Mouse (Mus musculus) stomach, postnatal 0 days (tissue): ENCODE results near the gene Ntm. TPM values are rescaled to one million over a fixed set of nuclear protein-coding genes. Genes with fewer than 3 reads are reported as not detected.

ENCODE experiments used
- ATAC-seq: fragments of 200-750 bp; cut with Nextera tagmentation; 2 replicates; pipeline ENCODE4 v1.8.0; 2017; ENCODE audit not compliant: low FRiP score, low TSS enrichment
- DNase-seq: peaks from one replicate; pipeline ENCODE4 v3.0.0-alpha.2; 2016; ENCODE audit warnings: low spot score
- H3K27ac ChIP-seq: fragments of 300-500 bp; sonication (generic); replicated peaks from 2 replicates; pipeline ENCODE4 v1.5.1; 2014; ENCODE audit warnings: mild to moderate bottlenecking, control low read depth
- H3K27me3 ChIP-seq: fragments of 300-500 bp; sonication (generic); 2 replicates; pipeline ENCODE4 v1.6.1; 2014; ENCODE audit warnings: low read length; ENCODE audit not compliant: control insufficient read depth, insufficient read depth
- H3K36me3 ChIP-seq: fragments of 300-500 bp; sonication (generic); 2 replicates; pipeline ENCODE4 v1.6.1; 2014; ENCODE audit warnings: low read length, mixed read lengths; ENCODE audit not compliant: control insufficient read depth, insufficient read depth
- H3K4me1 ChIP-seq: fragments of 300-500 bp; sonication (generic); replicated peaks from 2 replicates; pipeline ENCODE4 v1.6.1; 2014; ENCODE audit warnings: antibody characterized with exemption; ENCODE audit not compliant: control insufficient read depth, insufficient read depth
- H3K4me2 ChIP-seq: fragments of 300-500 bp; sonication (generic); replicated peaks from 2 replicates; pipeline ENCODE4 v1.6.1; 2014; ENCODE audit warnings: low read depth, mild to moderate bottlenecking, control low read depth, moderate library complexity
- H3K4me3 ChIP-seq: fragments of 300-500 bp; sonication (generic); 2 replicates; pipeline ENCODE4 v1.5.1; 2014; ENCODE audit warnings: low read depth, low read length, control low read depth
- H3K9ac ChIP-seq: fragments of 300-500 bp; sonication (generic); 2 replicates; pipeline ENCODE4 v1.6.1; 2014; ENCODE audit warnings: mild to moderate bottlenecking, low read length, control low read depth, mixed read lengths
- H3K9me3 ChIP-seq: fragments of 300-500 bp; sonication (generic); 2 replicates; pipeline ENCODE4 v1.6.1; 2016; ENCODE audit warnings: low read length; ENCODE audit not compliant: control insufficient read depth
- CTCF ChIP-seq: IDR thresholded peaks from 2 replicates; pipeline ENCODE4 v1.5.1; 2016; ENCODE audit warnings: antibody characterized with exemption, low read depth, mild to moderate bottlenecking, moderate library complexity
- EP300 ChIP-seq: optimal IDR thresholded peaks from 2 replicates; pipeline ENCODE3; 2016; ENCODE audit warnings: antibody characterized with exemption
- WGBS: fragments of 180-500 bp; shearing (Covaris S2); extraction: QIAGEN DNeasy Blood & Tissue Kit; methylation state at CpG from one replicate; pipeline ENCODE4 v1.1.7; 2014; 5-methylcytosine and 5-hydroxymethylcytosine counted together
- polyA plus RNA-seq: library from polyadenylated mRNA; unstranded; fragments of >200 nt; fragmentation: Nextera tagmentation; extraction: Ambion mirVana; gene quantifications from 2 replicates; pipeline ENCODE4 v1.2.1, GENCODE M21; 2015

The Ntm gene
- polyA plus RNA-seq, 1 experiment from 2014 or later: 5.9 TPM

DNA sequence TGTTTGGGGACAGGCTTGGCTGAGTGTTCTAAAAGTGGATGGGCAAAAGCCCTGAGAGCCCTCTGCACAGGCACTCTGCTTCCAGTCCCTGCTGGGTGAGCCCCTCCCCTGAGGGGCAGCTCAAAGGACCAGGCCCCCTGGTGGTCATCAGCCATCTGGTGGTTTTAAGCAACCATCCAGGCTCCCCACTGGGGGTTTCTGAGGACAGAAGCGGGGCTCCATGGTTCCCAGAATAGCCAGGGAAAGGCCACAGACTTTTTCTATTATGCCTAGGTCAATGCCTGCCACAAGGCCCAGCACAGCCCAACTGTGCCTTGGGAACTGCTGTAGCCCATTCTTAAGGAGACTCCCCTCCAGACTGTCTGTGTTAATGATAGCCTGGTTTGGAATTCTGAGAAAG, 98.1 kb downstream of the Ntm start:
- ATAC-seq (no peak), DNase-seq (peak; percentile 14)
- TF ChIP-seq CTCF (peak; percentile 40), EP300 (no peak)

GRCm38 (mm10) chr9:29862408-29862807, 100.5 kb downstream of the Ntm start:
- DNase-seq (no peak), ATAC-seq (no peak)
- H3K36me3 ChIP-seq: no peaks in the 10 kb centered on the region
- 63% methylated on average over 5 of the region's 5 CpGs for WGBS
- H3K9ac ChIP-seq: no peak overlapping the region
- no peak overlapping the region for H3K4me2 ChIP-seq
- H3K9me3 ChIP-seq: no peaks in the 10 kb centered on the region
- H3K27me3 ChIP-seq: no peaks in the 10 kb centered on the region
- TF ChIP-seq EP300: no peak
- H3K4me3 ChIP-seq: no peak overlapping the region
- no peaks in the 10 kb centered on the region for H3K4me1 ChIP-seq
- H3K27ac ChIP-seq: no peak overlapping the region

More for the DNA sequence above, 98.1 kb downstream of the Ntm start:
- H3K9me3 ChIP-seq: no peaks in the 10 kb centered on the region
- WGBS: 13% methylated on average over 1 of the region's 1 CpGs
- H3K36me3 ChIP-seq: no peaks in the 10 kb centered on the region
- H3K9ac ChIP-seq: no peak overlapping the region
- H3K27me3 ChIP-seq: no peaks in the 10 kb centered on the region
- no peak overlapping the region for H3K4me3 ChIP-seq
- H3K27ac ChIP-seq: no peak overlapping the region
- no peak overlapping the region for H3K4me2 ChIP-seq
- H3K4me1 ChIP-seq: no peaks in the 10 kb centered on the region

- ATAC-seq (no peak), DNase-seq (no peak)
- H3K9ac ChIP-seq: no peak overlapping the region
- H3K27ac ChIP-seq: no peak overlapping the region
- H3K9me3 ChIP-seq: no peaks in the 10 kb centered on the region
- no peaks in the 10 kb centered on the region for H3K36me3 ChIP-seq
- no peak overlapping the region for H3K4me2 ChIP-seq
- H3K4me3 ChIP-seq: no peak overlapping the region
- 82% methylated on average over 6 of the region's 6 CpGs for WGBS
- no peak for TF ChIP-seq EP300
- no peak for TF ChIP-seq CTCF
- no peaks in the 10 kb centered on the region for H3K27me3 ChIP-seq
- H3K4me1 ChIP-seq: no peaks in the 10 kb centered on the region
Measured at GRCm38 (mm10) chr9:29859256-29860048, 103.5 kb downstream of the Ntm start.

DNA sequence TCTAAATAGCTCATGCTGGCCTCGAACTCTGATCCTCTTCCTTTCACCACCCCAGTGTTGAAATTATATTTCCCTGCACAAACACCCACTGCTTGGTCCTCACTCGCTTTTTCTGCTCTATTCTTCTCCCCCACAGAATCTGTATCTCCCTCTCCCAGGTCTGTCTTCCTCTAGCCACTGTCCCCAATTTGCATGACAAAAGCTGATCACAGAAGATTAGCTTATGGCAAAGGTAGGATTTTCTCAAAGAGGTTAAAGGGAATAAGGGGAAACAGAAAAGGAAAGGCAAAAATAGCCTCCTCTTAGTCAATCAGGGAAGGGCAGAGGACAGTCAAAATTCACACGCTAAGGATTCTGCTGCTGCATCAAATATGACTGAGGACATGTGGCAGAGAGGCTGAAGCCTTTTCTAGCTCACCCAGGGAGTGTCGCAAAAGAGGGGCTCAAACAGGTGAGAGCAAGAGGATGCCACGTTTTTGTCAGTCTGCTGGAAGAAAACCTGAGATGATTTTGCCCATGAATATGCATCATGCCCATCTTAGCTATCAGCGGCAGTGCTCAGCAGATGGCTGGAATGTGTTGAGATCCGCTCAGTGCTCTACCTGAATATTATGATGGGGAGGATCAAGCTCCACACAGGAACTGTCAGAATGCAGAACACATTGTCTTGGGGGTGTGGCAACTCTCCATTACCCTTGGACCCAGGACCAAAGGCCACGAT, 114.0 kb downstream of the Ntm start:
- H3K9ac ChIP-seq: no peak overlapping the region
- no peaks in the 10 kb centered on the region for H3K4me1 ChIP-seq
- DNase-seq (no peak), ATAC-seq (no peak)
- no peak overlapping the region for H3K27ac ChIP-seq
- TF ChIP-seq CTCF: no peak
- no peak for TF ChIP-seq EP300
- 44% methylated on average over 8 of the region's 8 CpGs for WGBS
- no peaks in the 10 kb centered on the region for H3K36me3 ChIP-seq
- no peaks in the 10 kb centered on the region for H3K27me3 ChIP-seq
- H3K9me3 ChIP-seq: no peaks in the 10 kb centered on the region
- no peak overlapping the region for H3K4me2 ChIP-seq
- no peak overlapping the region for H3K4me3 ChIP-seq

DNA sequence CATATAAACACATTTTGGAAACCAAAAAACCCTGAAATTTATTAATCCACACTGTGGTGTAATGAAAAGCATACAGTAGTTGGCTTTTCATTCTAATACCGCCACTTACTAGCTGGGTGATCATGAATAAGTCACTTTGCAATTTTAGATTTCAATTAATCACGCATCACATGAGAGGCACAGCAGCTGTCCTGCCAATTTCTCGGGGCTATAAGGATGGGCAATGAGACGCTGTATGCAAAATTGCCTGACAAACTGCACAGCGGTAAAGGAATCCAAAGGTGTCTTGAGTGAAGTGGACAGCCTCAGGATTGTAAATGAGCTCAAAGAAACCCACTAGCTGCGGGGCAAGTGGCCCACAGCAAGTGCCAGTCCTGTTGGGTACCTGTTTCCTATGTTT, 125.6 kb downstream of the Ntm start:
- DNase-seq (no peak), ATAC-seq (no peak)
- Histone ChIP-seq H3K4me1 (no peaks in the 10 kb centered on the region), H3K27me3 (no peaks in the 10 kb centered on the region), H3K27ac (no peak overlapping the region), H3K4me2 (no peak overlapping the region), H3K9me3 (no peaks in the 10 kb centered on the region), H3K9ac (no peak overlapping the region), H3K4me3 (no peak overlapping the region), H3K36me3 (no peaks in the 10 kb centered on the region)
- 78% methylated on average over 6 of the region's 6 CpGs for WGBS
- no peak for TF ChIP-seq CTCF
- TF ChIP-seq EP300: no peak

GRCm38 (mm10) chr9:29834911-29835310, 128.0 kb downstream of the Ntm start:
- Histone ChIP-seq H3K9me3 (no peaks in the 10 kb centered on the region), H3K36me3 (no peaks in the 10 kb centered on the region), H3K27ac (no peak overlapping the region), H3K27me3 (no peaks in the 10 kb centered on the region), H3K9ac (no peak overlapping the region), H3K4me3 (no peak overlapping the region), H3K4me1 (no peaks in the 10 kb centered on the region), H3K4me2 (no peak overlapping the region)
- ATAC-seq: no peak
- TF ChIP-seq EP300: no peak
- no peak for TF ChIP-seq CTCF
- no peak for DNase-seq
- 71% methylated on average over 5 of the region's 5 CpGs for WGBS
